Mouse (Mus musculus) embryonic facial prominence, embryonic 14.5 days (tissue): Measurements from ENCODE around the gene Cacna2d3. TPM values are rescaled to one million over a fixed set of nuclear protein-coding genes. Genes with fewer than 3 reads are reported as not detected.

ENCODE experiments used
- ATAC-seq: fragments of 200-750 bp; cut with Nextera tagmentation; 2 replicates; pipeline ENCODE4 v1.8.0; 2017; ENCODE audit warnings: low read depth, moderate number of reproducible peaks, moderate TSS enrichment
- DNase-seq: peaks from one replicate; pipeline ENCODE4 v3.0.0-alpha.2; 2015; ENCODE audit warnings: low spot score
- H3K27ac ChIP-seq: fragments of 300-500 bp; sonication (generic); replicated peaks from 2 replicates; pipeline ENCODE4 v1.5.1; 2014; ENCODE audit warnings: low read depth, mild to moderate bottlenecking, low read length, moderate library complexity
- H3K27me3 ChIP-seq: fragments of 300-500 bp; sonication (generic); replicated peaks from 2 replicates; pipeline ENCODE4 v1.6.1; 2014; ENCODE audit warnings: low read length; ENCODE audit not compliant: control insufficient read depth, insufficient read depth
- H3K36me3 ChIP-seq: fragments of 300-500 bp; sonication (generic); 2 replicates; pipeline ENCODE4 v1.6.1; 2014; ENCODE audit warnings: low read length, mixed read lengths; ENCODE audit not compliant: control insufficient read depth, insufficient read depth
- H3K4me1 ChIP-seq: fragments of 300-500 bp; sonication (generic); 2 replicates; pipeline ENCODE4 v1.6.1; 2014; ENCODE audit warnings: antibody characterized with exemption, low read length; ENCODE audit not compliant: control insufficient read depth, insufficient read depth
- H3K4me2 ChIP-seq: fragments of 300-500 bp; sonication (generic); 2 replicates; pipeline ENCODE4 v1.6.1; 2014; ENCODE audit warnings: low read depth, mild to moderate bottlenecking, low read length, moderate library complexity, mixed read lengths
- H3K4me3 ChIP-seq: fragments of 300-500 bp; sonication (generic); 2 replicates; pipeline ENCODE4 v1.5.1; 2014; ENCODE audit warnings: low read depth, mild to moderate bottlenecking, low read length
- H3K9ac ChIP-seq: fragments of 300-500 bp; sonication (generic); 2 replicates; pipeline ENCODE4 v1.6.1; 2014; ENCODE audit warnings: low read depth, mild to moderate bottlenecking, low read length, moderate library complexity, mixed read lengths
- H3K9me3 ChIP-seq: fragments of 300-500 bp; sonication (generic); 2 replicates; pipeline ENCODE4 v1.6.1; 2016; ENCODE audit warnings: low read length; ENCODE audit not compliant: control insufficient read depth
- WGBS: fragments of 180-500 bp; shearing (Covaris S2); extraction: QIAGEN DNeasy Blood & Tissue Kit; methylation state at CpG from one replicate; pipeline ENCODE4 v1.1.7; 2014; 5-methylcytosine and 5-hydroxymethylcytosine counted together
- polyA plus RNA-seq: library from polyadenylated mRNA; unstranded; fragments of >200 nt; fragmentation: Nextera tagmentation; extraction: Ambion mirVana; gene quantifications from 2 replicates; pipeline ENCODE4 v1.2.1, GENCODE M21; 2014

The Cacna2d3 gene
- polyA plus RNA-seq, 1 experiment from 2014 or later: 16.4 TPM

DNA sequence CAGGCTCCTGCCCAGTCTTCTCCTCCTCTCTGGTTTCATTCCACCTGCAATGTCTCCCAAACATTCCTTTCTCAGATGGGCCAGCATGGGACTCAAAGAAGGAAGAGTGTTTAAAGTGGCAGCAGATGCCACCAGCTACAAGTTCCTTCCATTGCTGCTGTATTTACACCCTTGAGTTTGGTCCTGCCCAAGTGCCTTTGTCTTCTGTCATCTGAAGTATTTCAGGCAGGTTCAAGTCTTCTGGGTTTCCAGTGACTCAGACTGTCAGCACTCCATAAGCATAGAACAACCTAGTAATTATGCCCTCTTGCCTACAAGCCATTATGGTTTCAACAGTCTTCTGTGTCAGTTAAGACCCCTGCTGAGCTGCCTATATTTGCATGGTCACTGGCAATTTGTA is 493.2 kb downstream of the Cacna2d3 start:
- no peaks in the 10 kb centered on the region for H3K36me3 ChIP-seq
- ATAC-seq: no peak
- H3K9ac ChIP-seq: no peak overlapping the region
- H3K27me3 ChIP-seq: no peaks in the 10 kb centered on the region
- peak; percentile 5 for DNase-seq
- H3K27ac ChIP-seq: peak overlapping the region; percentile 70
- no peak overlapping the region for H3K4me3 ChIP-seq
- peaks cover 27% of the 10 kb centered on the region for H3K4me1 ChIP-seq
- no peak overlapping the region for H3K4me2 ChIP-seq
- H3K9me3 ChIP-seq: no peaks in the 10 kb centered on the region

DNA sequence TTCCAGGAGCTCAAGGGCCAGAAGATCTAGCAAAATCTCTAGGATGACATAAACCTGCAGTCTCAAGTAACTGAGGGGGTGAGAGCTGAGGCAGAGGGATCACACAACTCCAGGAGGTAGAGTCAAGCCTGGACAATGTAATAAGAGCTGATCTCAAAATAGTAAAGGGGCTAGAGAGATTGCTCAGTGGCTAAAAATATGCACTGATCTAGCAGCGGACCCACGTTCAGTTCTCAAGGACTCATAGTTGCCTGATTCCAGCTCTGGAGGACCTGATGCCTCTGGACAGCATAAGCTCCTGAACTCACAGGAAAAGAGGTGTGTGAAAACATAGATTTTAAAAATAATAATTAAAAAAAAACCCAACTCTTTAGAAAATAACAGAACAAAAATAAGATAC is 493.7 kb downstream of the Cacna2d3 start:
- Histone ChIP-seq H3K36me3 (no peaks in the 10 kb centered on the region), H3K27ac (no peak overlapping the region), H3K9ac (no peak overlapping the region), H3K27me3 (no peaks in the 10 kb centered on the region), H3K4me3 (no peak overlapping the region), H3K4me2 (no peak overlapping the region), H3K4me1 (peaks cover 27% of the 10 kb centered on the region), H3K9me3 (no peaks in the 10 kb centered on the region)
- DNase-seq (no peak), ATAC-seq (no peak)
- WGBS: 81% methylated on average over 2 of the region's 2 CpGs

DNA sequence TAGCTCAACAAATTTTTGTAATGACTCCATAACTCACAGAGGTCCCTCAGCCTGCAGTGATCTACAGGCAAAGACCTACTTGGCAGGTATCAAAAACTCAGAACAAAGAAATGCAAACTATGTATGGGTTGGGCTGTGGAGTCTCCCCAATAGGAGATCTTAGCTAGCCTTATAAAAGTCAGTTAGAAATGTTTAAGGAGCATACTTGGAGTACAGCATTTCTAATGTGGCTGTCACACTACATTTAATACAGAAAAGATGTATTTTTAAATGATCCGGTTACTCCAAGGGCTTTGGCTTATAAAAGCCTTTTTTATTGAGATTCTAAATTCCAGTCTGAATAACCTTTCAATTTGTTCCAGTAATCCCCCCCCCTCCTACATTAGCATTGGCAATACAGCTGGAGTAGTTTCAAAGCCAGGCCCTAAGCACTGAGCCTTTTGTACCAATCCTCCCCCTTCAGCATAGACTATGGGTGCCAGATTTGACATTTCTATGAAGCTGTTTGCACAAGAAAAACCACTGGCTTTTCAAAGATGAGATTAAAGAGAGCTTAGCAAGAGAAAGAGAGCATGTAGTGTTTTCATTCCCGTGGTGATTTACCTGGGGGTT is 495.8 kb downstream of the Cacna2d3 start:
- H3K4me3 ChIP-seq: no peak overlapping the region
- H3K27ac ChIP-seq: peak overlapping the region; percentile 17; the same call in 1 of the 2 replicates
- 26% methylated on average over 2 of the region's 2 CpGs for whole genome bisulfite sequencing
- H3K9me3 ChIP-seq: no peaks in the 10 kb centered on the region
- H3K4me1 ChIP-seq: peaks cover 27% of the 10 kb centered on the region
- H3K27me3 ChIP-seq: no peaks in the 10 kb centered on the region
- peak; percentile 83 for DNase-seq
- H3K9ac ChIP-seq: no peak overlapping the region
- peak; percentile 85 for ATAC-seq
- no peak overlapping the region for H3K4me2 ChIP-seq
- H3K36me3 ChIP-seq: no peaks in the 10 kb centered on the region

DNA sequence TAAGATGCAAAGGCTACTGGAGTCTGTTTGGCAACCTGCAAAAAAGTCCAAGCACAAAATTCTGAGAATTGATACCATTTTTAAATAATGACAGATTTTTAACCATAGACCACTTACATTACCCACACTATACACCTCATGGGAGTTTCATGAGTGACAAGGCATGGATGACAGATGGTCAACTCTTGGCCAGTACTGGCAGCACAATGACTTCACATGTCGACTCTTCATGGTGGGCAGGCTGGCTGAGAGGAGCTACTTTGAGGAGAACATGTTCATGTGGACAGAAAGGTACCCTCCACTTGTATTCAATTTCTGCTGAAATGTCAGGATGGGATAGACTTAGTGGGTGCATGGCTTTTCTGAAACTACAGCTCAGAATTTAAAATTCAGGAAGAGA is 498.7 kb downstream of the Cacna2d3 start:
- Histone ChIP-seq H3K36me3 (no peaks in the 10 kb centered on the region), H3K27me3 (no peaks in the 10 kb centered on the region), H3K9ac (no peak overlapping the region), H3K4me2 (no peak overlapping the region), H3K9me3 (no peaks in the 10 kb centered on the region), H3K4me3 (no peak overlapping the region), H3K27ac (no peak overlapping the region), H3K4me1 (peaks cover 8% of the 10 kb centered on the region)
- no peak for DNase-seq
- ATAC-seq: no peak
- WGBS: 86% methylated on average over 1 of the region's 1 CpGs

DNA sequence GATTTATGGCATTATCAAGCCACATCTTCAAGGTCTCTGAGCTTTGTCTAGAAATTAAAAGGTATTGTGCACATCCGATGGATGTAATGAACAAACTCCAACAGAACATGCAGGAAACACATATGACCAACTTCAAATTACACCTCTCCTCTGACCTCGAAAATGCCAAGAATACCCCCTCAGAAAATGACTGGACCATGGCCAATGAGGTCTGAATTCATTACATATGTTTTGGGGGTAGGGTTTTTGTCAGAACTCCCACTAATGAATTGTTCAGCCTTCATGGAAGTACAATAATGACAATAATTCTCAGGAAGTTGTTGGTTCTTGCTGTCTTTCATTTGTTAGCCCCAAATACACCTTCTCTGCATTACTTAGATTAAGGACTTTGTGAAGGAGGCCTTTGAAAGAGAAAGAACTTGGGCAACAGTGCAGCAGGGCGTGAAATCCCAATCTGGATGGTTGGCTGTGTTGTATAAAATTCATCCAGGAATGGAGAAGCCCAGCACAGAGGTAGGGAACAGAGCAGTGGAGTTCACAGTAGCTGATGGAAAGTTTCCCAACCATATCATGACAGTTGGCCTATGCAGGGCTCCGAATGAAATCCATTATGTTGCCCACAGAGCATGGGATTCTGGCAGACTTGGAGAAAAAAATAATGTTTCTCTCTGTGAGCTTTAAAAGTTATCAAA is 499.3 kb downstream of the Cacna2d3 start:
- ATAC-seq: no peak

DNA sequence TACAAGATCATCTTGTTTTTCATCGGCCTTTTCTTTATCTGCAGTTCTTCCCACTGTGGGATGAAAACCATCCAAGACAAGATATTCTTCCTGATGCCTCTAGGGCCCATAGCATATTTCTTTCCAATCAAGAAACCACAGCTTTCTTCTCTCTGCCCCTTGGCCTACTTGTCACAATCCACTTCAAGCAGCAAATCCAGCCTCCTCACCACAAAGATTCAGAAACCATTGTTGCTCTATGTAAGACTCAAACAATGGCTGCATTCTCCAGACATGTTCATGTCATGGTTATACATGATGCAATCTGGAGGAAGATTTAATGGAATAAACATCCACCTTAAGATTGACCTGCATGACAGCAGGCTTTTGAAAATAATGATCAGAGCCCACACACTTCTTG is 505.6 kb downstream of the Cacna2d3 start:
- Histone ChIP-seq H3K36me3 (no peaks in the 10 kb centered on the region), H3K4me2 (no peak overlapping the region), H3K27me3 (no peaks in the 10 kb centered on the region), H3K4me3 (no peak overlapping the region), H3K27ac (no peak overlapping the region), H3K9ac (no peak overlapping the region), H3K4me1 (no peaks in the 10 kb centered on the region), H3K9me3 (no peaks in the 10 kb centered on the region)
- ATAC-seq: no peak
- WGBS: 47% methylated on average over 1 of the region's 1 CpGs
- no peak for DNase-seq

More for the DNA sequence above, 499.3 kb downstream of the Cacna2d3 start:
- DNase-seq: peak; percentile 40
- Histone ChIP-seq H3K9ac (no peak overlapping the region), H3K9me3 (no peaks in the 10 kb centered on the region), H3K36me3 (no peaks in the 10 kb centered on the region), H3K4me2 (no peak overlapping the region), H3K27ac (no peak overlapping the region), H3K4me3 (no peak overlapping the region), H3K27me3 (no peaks in the 10 kb centered on the region), H3K4me1 (peaks cover 8% of the 10 kb centered on the region)
- 67% methylated on average over 4 of the region's 4 CpGs for WGBS

DNA sequence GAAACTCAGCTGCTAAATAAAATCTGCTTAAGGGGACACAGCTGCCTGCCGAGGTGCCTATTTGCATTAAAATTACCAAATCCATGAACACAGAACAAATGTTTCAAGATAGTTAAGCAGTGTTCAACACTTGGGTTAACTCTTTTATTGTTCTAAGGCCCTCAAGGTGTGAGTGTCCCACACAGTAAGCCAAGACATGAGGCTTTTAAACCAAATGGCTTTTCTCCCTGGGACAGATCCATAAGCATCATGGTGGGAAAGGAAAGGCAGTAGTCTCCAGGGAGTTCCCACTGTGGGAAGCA is 516.7 kb downstream of the Cacna2d3 start:
- 47% methylated on average over 1 of the region's 1 CpGs for WGBS
- Histone ChIP-seq H3K4me3 (no peak overlapping the region), H3K36me3 (no peaks in the 10 kb centered on the region), H3K4me1 (peaks cover 3% of the 10 kb centered on the region; the same call in 1 of the 2 replicates), H3K9ac (no peak overlapping the region), H3K27me3 (no peaks in the 10 kb centered on the region), H3K9me3 (no peaks in the 10 kb centered on the region), H3K27ac (no peak overlapping the region), H3K4me2 (no peak overlapping the region)
- ATAC-seq (peak; percentile 4; the same call in 1 of the 2 replicates), DNase-seq (no peak)

DNA sequence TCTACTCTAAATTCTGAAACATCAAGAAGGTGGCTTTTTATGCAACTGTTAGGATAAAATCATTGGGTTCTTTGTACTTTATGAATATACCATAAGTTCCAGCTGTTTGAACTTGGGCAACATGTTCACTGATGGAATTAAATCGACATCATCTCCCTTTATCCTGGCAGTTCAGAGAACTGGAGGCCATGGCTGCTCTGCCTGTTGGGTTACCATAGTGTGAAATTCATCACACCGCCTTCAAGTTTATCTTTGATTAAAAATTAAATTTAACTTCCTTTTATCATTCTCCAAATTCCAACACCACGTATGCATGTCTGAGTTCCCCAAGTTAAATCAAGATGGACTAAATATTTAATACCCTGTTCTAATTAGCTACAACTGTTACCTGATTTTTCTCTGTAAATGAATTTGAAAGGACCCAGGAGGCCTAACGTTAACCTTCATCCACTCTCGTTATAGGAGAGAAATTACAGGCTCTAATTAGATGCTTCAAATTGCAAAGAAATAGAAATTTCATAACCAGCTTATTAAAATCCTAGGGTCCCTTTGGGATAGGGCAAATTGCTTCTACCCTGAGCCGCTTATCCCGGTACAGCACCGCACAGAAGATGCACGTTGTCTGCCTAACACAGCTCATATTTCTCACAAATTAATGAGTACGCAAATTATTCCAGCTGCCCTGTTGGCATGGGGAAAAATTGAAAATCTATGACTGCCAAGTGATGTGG is 517.3 kb downstream of the Cacna2d3 start:
- 57% methylated on average over 10 of the region's 10 CpGs for WGBS

More for the DNA sequence above, 517.3 kb downstream of the Cacna2d3 start:
- H3K4me3 ChIP-seq: no peak overlapping the region
- no peak overlapping the region for H3K4me2 ChIP-seq
- H3K36me3 ChIP-seq: no peaks in the 10 kb centered on the region
- peak; percentile 77 for ATAC-seq
- no peak overlapping the region for H3K9ac ChIP-seq
- peaks cover 3% of the 10 kb centered on the region; the same call in 1 of the 2 replicates for H3K4me1 ChIP-seq
- H3K27ac ChIP-seq: no peak overlapping the region
- DNase-seq: peak; percentile 68
- H3K9me3 ChIP-seq: no peaks in the 10 kb centered on the region
- H3K27me3 ChIP-seq: no peaks in the 10 kb centered on the region
